Mouse (Mus musculus) cortical plate, adult 2 months (tissue): ENCODE results near the gene Mt1. TPM values are rescaled to one million over a fixed set of nuclear protein-coding genes. Genes with fewer than 3 reads are reported as not detected.

Experiments used
- H3K27ac ChIP-seq: fragments of 200-500 bp; 2 replicates; pipeline ENCODE4 v1.5.1; 2012; ENCODE audit warnings: low read length, control low read depth, inconsistent platforms; ENCODE audit not compliant: insufficient read depth
- H3K4me1 ChIP-seq: fragments of 200-500 bp; 2 replicates; pipeline ENCODE4 v1.6.1; 2011; ENCODE audit warnings: low read length; ENCODE audit not compliant: control insufficient read depth, insufficient read depth
- H3K4me3 ChIP-seq: fragments of 200-500 bp; 2 replicates; pipeline ENCODE4 v1.5.1; 2011; ENCODE audit warnings: mild to moderate bottlenecking, low read length, control low read depth; ENCODE audit not compliant: insufficient read depth
- CTCF ChIP-seq: fragments of 200-500 bp; IDR thresholded peaks from 2 replicates; pipeline ENCODE4 v1.5.1; 2011; ENCODE audit warnings: mild to moderate bottlenecking, control low read depth, low read length; ENCODE audit not compliant: insufficient read depth; ENCODE audit errors: extremely low read depth
- POLR2A ChIP-seq: fragments of 200-500 bp; IDR thresholded peaks from 2 replicates; pipeline ENCODE4 v1.6.1; 2011; ENCODE audit warnings: mild to moderate bottlenecking, low read length, control low read depth; ENCODE audit not compliant: insufficient read depth; ENCODE audit errors: extremely low read depth
- polyA plus RNA-seq: library from polyadenylated mRNA; depleted of rRNA; stranded (reverse); fragments of >200 nt; gene quantifications from 2 replicates; pipeline ENCODE4 v1.2.3, GENCODE M21; 2012

The Mt1 gene
- polyA plus RNA-seq, 1 experiment: 1,412 TPM

DNA sequence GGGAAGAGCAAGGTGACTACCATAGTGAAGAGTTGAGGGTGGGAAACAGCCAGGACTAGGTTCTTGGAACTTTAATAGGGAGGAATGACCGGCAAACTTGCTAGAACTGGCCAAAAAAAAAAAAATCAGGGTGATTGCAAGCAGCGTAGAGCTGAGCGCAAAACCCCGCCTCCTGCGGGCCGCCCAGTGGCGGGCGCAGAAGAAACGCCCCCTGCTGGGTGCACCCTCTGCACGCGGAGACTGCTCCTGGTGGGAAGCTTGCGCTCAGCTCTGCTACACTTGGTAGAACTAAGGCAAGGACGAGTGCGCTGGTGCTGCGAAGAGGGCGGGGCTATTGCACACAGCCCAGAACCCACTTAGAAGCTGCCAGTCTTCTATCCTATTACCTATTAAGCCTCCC lies 4.2 kb downstream of the Mt1 start:
- peak overlapping the region; percentile 10 for H3K4me3 ChIP-seq
- H3K27ac ChIP-seq: no peak overlapping the region; the same call in 1 of the 2 replicates
- no peaks in the 10 kb centered on the region; the same call in 1 of the 2 replicates for H3K4me1 ChIP-seq
- 0 out of 2 replicates have a peak, but pooled peaks have one; percentile 20 for TF ChIP-seq CTCF
- TF ChIP-seq POLR2A: peak; percentile 36; the same call in 1 of the 2 replicates

DNA sequence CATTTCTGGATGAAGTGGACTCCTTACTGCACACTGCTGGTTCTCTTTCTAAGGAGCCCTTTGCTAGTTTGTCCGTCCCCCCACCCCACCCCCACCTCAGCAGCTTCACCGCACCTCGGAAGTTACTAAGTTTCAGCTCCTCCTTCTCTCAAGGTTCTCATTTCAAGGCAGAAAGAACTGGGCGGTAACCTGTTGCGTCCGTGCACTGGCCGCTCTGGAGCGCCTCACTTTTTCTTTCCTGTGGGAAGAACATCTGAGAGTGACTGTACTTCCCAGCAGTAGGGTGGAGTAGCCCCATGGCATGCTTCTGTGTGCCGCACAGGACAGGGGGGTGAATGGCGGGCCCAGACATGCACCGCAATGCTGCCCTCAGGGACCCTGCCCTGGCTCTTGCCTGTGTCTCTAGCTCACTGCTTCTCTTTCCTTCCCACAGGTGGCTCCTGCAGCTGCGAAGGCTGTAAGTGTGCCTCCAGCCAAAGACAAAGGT lies 5.5 kb downstream of the Mt1 start:
- TF ChIP-seq POLR2A: no peak
- TF ChIP-seq CTCF: no peak
- no peak overlapping the region for H3K4me3 ChIP-seq
- no peak overlapping the region for H3K27ac ChIP-seq
- no peaks in the 10 kb centered on the region; the same call in 1 of the 2 replicates for H3K4me1 ChIP-seq

DNA sequence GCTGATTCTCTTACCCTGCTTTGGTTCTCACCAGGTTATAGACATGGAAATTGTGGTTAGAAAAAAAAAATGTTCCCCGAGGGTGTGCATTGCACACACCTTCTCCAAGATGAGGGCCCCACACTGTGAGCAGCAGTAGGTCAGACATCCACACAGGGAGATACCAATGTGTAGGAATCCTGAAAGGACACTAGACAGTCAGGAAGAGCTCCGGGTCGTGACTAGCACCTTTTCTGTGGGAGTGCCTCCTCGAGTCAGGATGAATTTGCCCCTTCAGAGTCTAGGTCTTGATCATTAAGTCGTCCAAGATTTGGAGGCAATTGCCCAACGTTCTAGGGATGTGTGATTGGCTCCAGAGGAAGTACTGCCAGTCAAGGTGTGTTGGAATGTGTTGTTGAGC lies 6.9 kb downstream of the Mt1 start:
- no peak overlapping the region for H3K4me3 ChIP-seq
- TF ChIP-seq CTCF: no peak
- no peak for TF ChIP-seq POLR2A
- no peak overlapping the region for H3K27ac ChIP-seq
- no peaks in the 10 kb centered on the region; the same call in 1 of the 2 replicates for H3K4me1 ChIP-seq

DNA sequence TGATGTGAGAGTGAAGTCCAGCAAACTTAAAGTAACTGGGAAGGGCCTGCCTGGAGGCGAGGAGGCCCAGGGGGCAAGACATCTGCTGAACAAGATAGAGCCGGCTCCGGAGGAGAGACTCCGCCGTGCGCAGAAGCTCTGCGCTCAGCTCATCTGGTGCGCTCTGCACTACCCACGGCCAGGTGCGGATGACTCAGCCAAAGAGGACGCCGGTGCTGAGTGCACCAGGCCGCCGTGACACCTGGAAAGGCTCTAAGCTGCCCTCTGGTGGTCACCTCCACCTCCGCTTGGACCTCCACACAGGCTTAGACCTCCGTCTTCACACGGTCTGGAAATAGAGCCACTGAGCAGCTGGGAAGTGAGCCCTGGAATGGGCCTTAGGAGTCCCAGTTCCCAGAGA lies 7.7 kb downstream of the Mt1 start:
- Histone ChIP-seq H3K4me1 (no peaks in the 10 kb centered on the region; the same call in 1 of the 2 replicates), H3K4me3 (no peak overlapping the region), H3K27ac (no peak overlapping the region)
- TF ChIP-seq CTCF: peak; percentile 28; the same call in 1 of the 2 replicates
- TF ChIP-seq POLR2A: no peak

DNA sequence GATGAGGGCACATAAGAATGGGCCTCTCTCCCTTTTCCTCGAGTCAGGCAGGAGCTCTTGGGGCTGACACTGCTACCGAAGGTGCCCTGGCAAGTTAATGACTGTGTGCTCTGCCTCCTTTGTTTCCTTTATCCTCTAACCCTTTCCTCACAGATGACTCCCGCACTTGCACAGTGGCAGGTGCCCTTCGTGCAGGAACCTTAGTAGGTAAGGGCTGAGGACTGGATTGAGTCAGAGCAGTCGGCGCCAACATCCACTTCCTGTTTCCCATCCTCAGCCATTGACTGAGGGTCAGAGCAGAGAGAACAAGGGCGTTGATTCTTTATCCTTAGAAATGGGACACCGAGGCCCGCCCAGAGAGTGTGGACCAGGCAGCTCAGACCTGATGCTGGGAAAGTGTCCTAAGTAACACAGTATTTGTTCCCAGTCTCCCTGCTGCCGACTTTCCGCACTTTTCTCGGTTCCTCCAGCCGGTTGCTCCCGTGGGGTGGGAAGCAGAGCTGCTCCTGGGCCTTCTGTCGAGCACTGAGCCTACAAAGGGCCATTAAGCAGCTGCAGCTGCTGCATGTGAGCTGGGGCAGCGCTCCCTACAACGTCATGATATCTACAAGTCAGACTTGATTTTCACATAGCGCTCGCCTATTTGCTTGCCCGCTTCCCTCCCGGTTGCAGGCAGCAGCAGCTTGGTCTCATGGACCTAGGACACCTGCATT lies 8.6 kb downstream of the Mt1 start:
- no peak for TF ChIP-seq CTCF
- TF ChIP-seq POLR2A: no peak
- no peak overlapping the region for H3K4me3 ChIP-seq
- no peak overlapping the region for H3K27ac ChIP-seq
- no peaks in the 10 kb centered on the region; the same call in 1 of the 2 replicates for H3K4me1 ChIP-seq

DNA sequence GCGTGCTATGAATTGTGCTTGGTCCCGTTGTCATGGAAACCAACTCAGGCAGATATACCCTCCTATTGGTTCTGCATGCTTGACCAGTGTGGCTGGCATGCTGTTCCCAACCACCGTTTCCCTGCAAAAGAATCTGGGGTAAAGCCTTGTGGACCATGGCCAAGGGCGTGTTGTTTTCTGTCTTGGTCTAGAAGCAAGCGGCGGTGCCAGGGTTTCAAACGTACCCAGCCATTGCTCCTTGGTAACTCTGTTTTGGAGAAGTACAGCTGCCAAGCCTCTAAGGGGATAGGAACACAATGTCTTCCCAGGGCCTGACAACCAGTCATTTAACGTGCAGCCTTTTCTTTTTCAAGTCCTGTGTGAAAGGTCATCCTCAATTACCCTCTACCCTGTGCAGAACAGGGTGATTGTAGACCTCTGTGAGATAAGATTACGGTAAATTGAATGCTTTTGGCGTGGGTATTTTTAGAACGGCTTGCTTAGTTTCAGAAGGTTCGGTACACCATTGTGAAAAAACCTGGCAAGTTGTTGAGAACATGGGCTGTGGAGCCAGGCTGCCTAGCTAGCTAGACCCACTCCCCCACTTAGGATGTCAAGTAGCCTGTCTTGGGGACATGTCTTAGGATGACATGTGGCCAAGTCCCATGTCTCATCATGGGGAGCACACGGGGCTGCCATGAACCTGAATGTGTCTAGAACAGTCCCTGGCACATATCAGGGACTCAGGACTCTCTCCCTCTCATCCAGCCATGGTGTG lies 10.6 kb downstream of the Mt1 start:
- Histone ChIP-seq H3K4me3 (no peak overlapping the region), H3K4me1 (no peaks in the 10 kb centered on the region), H3K27ac (peak overlapping the region; percentile 36)
- TF ChIP-seq CTCF (no peak), POLR2A (no peak)

DNA sequence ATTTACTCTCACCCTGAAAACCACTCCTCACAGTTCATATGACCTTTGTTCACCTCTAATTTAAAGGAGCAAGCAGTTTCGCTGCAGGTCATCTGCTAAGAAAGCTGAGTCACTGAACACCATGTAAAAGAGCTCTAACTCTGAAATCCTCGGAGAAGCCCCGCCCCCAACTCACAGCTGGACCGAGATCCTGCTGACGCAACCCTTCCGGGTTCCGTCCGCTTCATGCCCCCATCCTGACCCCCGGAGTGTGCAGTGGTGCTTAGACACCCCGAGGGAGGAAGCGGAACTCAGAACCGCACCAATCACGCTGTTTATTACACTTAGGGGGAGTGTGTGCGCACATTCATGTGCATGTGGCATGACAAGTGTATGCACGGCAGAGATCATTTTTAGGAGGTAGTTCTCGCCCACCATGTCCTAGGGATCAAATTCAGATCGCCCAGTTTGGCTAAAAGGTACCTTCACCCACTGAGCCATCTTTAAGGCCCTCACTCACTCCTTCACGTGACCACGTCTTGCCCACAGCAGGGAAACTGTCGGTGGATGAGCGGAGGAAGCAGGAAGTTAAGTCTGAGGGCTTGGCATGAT lies 12.3 kb downstream of the Mt1 start:
- H3K27ac ChIP-seq: no peak overlapping the region
- H3K4me3 ChIP-seq: no peak overlapping the region
- H3K4me1 ChIP-seq: no peaks in the 10 kb centered on the region
- no peak for TF ChIP-seq CTCF
- no peak for TF ChIP-seq POLR2A

DNA sequence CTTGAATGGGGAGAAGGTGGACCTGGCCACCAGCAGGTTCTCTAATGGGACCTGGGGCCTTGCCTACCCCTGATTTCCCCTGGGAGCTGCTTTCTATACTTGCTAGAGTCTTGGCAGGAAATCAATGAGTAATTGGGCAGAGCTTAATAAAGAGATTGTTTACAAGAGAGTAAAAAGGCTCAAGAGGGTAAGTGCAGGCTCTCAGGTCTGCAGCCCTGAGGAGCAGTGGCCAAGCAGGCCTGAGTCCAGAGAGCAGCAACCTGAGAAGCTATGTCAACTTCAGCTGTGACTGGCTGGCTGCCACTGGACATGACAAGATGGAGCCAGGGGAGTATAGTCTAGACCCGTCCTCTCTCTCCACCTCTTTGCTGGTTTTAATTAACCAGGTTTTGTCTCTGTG lies 14.0 kb downstream of the Mt1 start:
- Histone ChIP-seq H3K4me1 (no peaks in the 10 kb centered on the region), H3K4me3 (no peak overlapping the region), H3K27ac (no peak overlapping the region)
- TF ChIP-seq CTCF (no peak), POLR2A (no peak)

DNA sequence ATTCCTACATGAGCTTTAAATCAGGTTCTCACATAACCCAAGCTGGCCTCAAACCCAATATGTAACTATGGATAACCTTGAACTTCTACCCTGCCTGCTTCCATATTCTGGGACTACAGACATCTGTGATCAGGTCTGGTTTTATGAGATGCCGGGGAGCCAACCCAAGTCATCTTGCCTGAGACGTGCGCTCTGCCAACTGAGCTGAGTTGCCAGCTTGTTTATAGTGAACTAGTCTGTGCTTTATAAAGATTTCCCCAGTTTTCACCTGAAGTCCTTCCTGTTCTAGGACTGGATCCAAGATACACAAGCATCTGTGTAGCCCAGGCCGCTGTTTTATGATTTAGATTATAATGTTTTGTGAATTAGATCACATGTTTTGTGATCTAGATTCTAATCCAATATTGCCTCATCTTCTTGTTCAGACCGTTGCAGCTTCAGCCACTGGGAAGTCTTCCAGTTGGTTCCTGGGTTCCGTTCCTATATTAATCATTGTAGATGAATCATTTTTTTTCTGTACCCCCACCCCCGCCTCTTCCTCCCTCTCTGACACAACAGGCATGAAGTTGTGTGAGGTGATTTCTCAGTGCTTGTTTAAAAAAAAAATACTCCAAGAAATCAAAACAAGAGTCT lies 15.8 kb downstream of the Mt1 start:
- no peaks in the 10 kb centered on the region for H3K4me1 ChIP-seq
- H3K27ac ChIP-seq: no peak overlapping the region
- H3K4me3 ChIP-seq: no peak overlapping the region
- TF ChIP-seq POLR2A: no peak
- no peak for TF ChIP-seq CTCF
